Mouse (Mus musculus): ENCODE results near the gene Gpc6. TPM values are rescaled to one million over a fixed set of nuclear protein-coding genes. Genes with fewer than 3 reads are reported as not detected.

Gene Gpc6
- total and polyA plus RNA-seq, 3 experiments = not detected

DNA sequence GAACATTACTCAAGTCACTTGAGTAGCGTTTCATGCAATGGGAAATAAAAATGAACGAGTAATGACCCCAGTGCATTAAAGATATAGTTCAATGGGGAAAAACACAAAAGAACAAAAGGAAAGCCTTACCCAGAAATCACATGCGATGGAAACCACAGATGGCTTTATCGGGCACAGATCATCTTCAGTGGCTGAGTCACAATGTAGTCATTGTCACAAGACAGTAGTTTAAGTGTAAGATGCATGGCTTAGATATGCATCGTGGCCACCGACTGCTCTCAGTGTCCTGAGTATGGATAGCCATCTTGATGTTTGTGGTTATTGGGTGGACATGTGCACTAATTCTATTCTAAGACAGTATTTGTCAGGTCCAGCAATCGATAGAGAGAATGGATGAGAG is 601.9 kb downstream of the Gpc6 start:
- Histone ChIP-seq H3K9ac (ENCODE audit: control insufficient read depth, low read depth, low read length, poor library complexity, severe bottlenecking) (no peak overlapping the region), H3K4me3 (ENCODE audit: control insufficient read depth in 1 of 2, insufficient read depth in 1 of 2, low read depth in 2 of 2, low read length in 2 of 2) (no peak overlapping the region), H3K27ac (ENCODE audit: control insufficient read depth, low read depth, low read length) (no peak overlapping the region), H3K36me3 (ENCODE audit: control insufficient read depth in 1 of 2, insufficient read depth in 2 of 2, low read length in 2 of 2) (no peaks in the 10 kb centered on the region), H3K9me3 (replicated peaks; ENCODE audit: insufficient read depth, low read length) (no peaks in the 10 kb centered on the region), H3K4me1 (ENCODE audit: control insufficient read depth in 1 of 2, insufficient read depth in 2 of 2, low read length in 2 of 2) (no peaks in the 10 kb centered on the region), H3K79me2 (ENCODE audit: control insufficient read depth, insufficient read depth, low read length, poor library complexity) (no peaks in the 10 kb centered on the region), H3K27me3 (ENCODE audit: control insufficient read depth in 1 of 2, insufficient read depth in 2 of 2, low read length in 2 of 2) (no peaks in the 10 kb centered on the region)
- no peak for DNase-seq (ENCODE audit: low read depth, low spot score)
- TF ChIP-seq SIN3A (IDR thresholded peaks at IDR 0.05; ENCODE audit: low read length) (no peak), ZKSCAN1 (IDR thresholded peaks at IDR 0.05; ENCODE audit: low read depth, low read length) (no peak), POLR2A (IDR thresholded peaks at IDR 0.05; ENCODE audit: control insufficient read depth in 1 of 2, insufficient read depth in 1 of 2, low read depth in 1 of 2, low read length in 2 of 2, poor library complexity in 1 of 2) (no peak), MEF2A (IDR thresholded peaks at IDR 0.05; ENCODE audit: extremely low read depth, insufficient replicate concordance, low read depth, low read length, poor library complexity, severe bottlenecking) (no peak), RAD21 (IDR thresholded peaks at IDR 0.05; ENCODE audit: low read depth, low read length) (no peak), GABPA (IDR thresholded peaks at IDR 0.05; ENCODE audit: low read depth, low read length) (no peak), POLR2AphosphoS2 (IDR thresholded peaks at IDR 0.05; ENCODE audit: low read length) (no peak), MXI1 (IDR thresholded peaks at IDR 0.05; ENCODE audit: low read depth, low read length) (no peak), ZMIZ1 (IDR thresholded peaks at IDR 0.05; ENCODE audit: low read depth, low read length) (no peak), KAT2A (conservative IDR thresholded peaks at IDR 0.05; ENCODE audit: low read depth, low read length) (no peak), NELFE (IDR thresholded peaks at IDR 0.05; ENCODE audit: low read depth, low read length) (no peak), MAZ (IDR thresholded peaks at IDR 0.05; ENCODE audit: low read depth, low read length) (no peak), ELF1 (IDR thresholded peaks at IDR 0.05; ENCODE audit: low read depth, low read length) (no peak), EP300 (IDR thresholded peaks at IDR 0.05; ENCODE audit: low read depth in 1 of 2, low read length in 2 of 2) (no peak), SMC3 (IDR thresholded peaks at IDR 0.05; ENCODE audit: low read depth, low read length) (no peak), POLR2AphosphoS5 (IDR thresholded peaks at IDR 0.05; ENCODE audit: borderline replicate concordance, low read depth, low read length) (no peak)

GRCm38 (mm10) chr14:117529439-117529838 is 604.3 kb downstream of the Gpc6 start:
- H3K4me1 ChIP-seq (ENCODE audit: control insufficient read depth in 1 of 2, insufficient read depth in 2 of 2, low read length in 2 of 2) = no peaks in the 10 kb centered on the region
- H3K27ac ChIP-seq (ENCODE audit: control insufficient read depth, low read depth, low read length) = no peak overlapping the region
- TF ChIP-seq CHD1 (IDR thresholded peaks at IDR 0.05; ENCODE audit: low read depth, low read length) (no peak), HCFC1 (IDR thresholded peaks at IDR 0.05; ENCODE audit: low read depth, low read length) (no peak), E2F4 (IDR thresholded peaks at IDR 0.05; ENCODE audit: borderline replicate concordance, low read depth, low read length) (no peak), MYB (IDR thresholded peaks at IDR 0.05; ENCODE audit: low read depth, low read length) (no peak), MAFK (IDR thresholded peaks at IDR 0.05; ENCODE audit: borderline replicate concordance, low read depth, low read length) (no peak), ZC3H11A (IDR thresholded peaks at IDR 0.05; ENCODE audit: low read depth, low read length) (no peak), ETS1 (IDR thresholded peaks at IDR 0.05; ENCODE audit: low read depth, low read length) (no peak), UBTF (IDR thresholded peaks at IDR 0.05; ENCODE audit: borderline replicate concordance, insufficient read depth, low read depth, low read length) (no peak)
- no peaks in the 10 kb centered on the region for H3K27me3 ChIP-seq (ENCODE audit: control insufficient read depth in 1 of 2, insufficient read depth in 2 of 2, low read length in 2 of 2)
- no peak overlapping the region for H3K9ac ChIP-seq (ENCODE audit: control insufficient read depth, low read depth, low read length, poor library complexity, severe bottlenecking)
- H3K79me2 ChIP-seq (ENCODE audit: control insufficient read depth, insufficient read depth, low read length, poor library complexity) = no peaks in the 10 kb centered on the region
- no peak for DNase-seq (ENCODE audit: low read depth, low spot score)
- no peaks in the 10 kb centered on the region for H3K36me3 ChIP-seq (ENCODE audit: control insufficient read depth in 1 of 2, insufficient read depth in 2 of 2, low read length in 2 of 2)
- H3K4me3 ChIP-seq (ENCODE audit: control insufficient read depth in 1 of 2, insufficient read depth in 1 of 2, low read depth in 2 of 2, low read length in 2 of 2) = no peak overlapping the region
- no peaks in the 10 kb centered on the region for H3K9me3 ChIP-seq (replicated peaks; ENCODE audit: insufficient read depth, low read length)
